Mouse (Mus musculus) limb, embryonic 12.5 days (tissue): ENCODE results near the gene Shc4. TPM values are rescaled to one million over a fixed set of nuclear protein-coding genes. Genes with fewer than 3 reads are reported as not detected.

Experiments
- ATAC-seq: fragments of 200-750 bp; cut with Nextera tagmentation; 2 replicates; pipeline ENCODE4 v1.8.0; 2017; ENCODE audit warnings: low read depth, moderate TSS enrichment; ENCODE audit not compliant: insufficient number of reproducible peaks, insufficient read depth, low FRiP score, low TSS enrichment
- H3K27ac ChIP-seq: fragments of 300-500 bp; sonication (generic); 2 replicates; pipeline ENCODE4 v1.5.1; 2016; ENCODE audit warnings: mild to moderate bottlenecking, moderate library complexity
- H3K27me3 ChIP-seq: fragments of 300-500 bp; sonication (generic); 2 replicates; pipeline ENCODE4 v1.6.1; 2016; ENCODE audit warnings: mild to moderate bottlenecking, moderate library complexity
- H3K36me3 ChIP-seq: fragments of 300-500 bp; sonication (generic); 2 replicates; pipeline ENCODE4 v1.6.1; 2016; ENCODE audit warnings: mild to moderate bottlenecking, moderate library complexity
- H3K4me1 ChIP-seq: fragments of 300-500 bp; sonication (generic); replicated peaks from 2 replicates; pipeline ENCODE4 v1.6.1; 2016
- H3K4me2 ChIP-seq: fragments of 300-500 bp; sonication (generic); 2 replicates; pipeline ENCODE4 v1.6.1; 2016; ENCODE audit warnings: mild to moderate bottlenecking, moderate library complexity
- H3K4me3 ChIP-seq: fragments of 300-500 bp; sonication (generic); replicated peaks from 2 replicates; pipeline ENCODE4 v1.5.1; 2016; ENCODE audit warnings: mild to moderate bottlenecking
- H3K9ac ChIP-seq: fragments of 300-500 bp; sonication (generic); replicated peaks from 2 replicates; pipeline ENCODE4 v1.6.1; 2016; ENCODE audit warnings: mild to moderate bottlenecking, moderate library complexity
- H3K9me3 ChIP-seq: fragments of 300-500 bp; sonication (generic); 2 replicates; pipeline ENCODE4 v1.6.1; 2016; ENCODE audit warnings: mild to moderate bottlenecking, moderate library complexity
- WGBS: fragments of 180-500 bp; shearing (Covaris S2); methylation state at CpG from one replicate; pipeline ENCODE4 v1.1.7; 2016; 5-methylcytosine and 5-hydroxymethylcytosine counted together
- polyA plus RNA-seq: library from polyadenylated mRNA; unstranded; fragments of >200 nt; fragmentation: Nextera tagmentation; extraction: Ambion mirVana; gene quantifications from 2 replicates; pipeline ENCODE4 v1.2.1, GENCODE M21; 2016

Gene Shc4
- polyA plus RNA-seq, 1 experiment from 2014 or later: 1.1 TPM

DNA sequence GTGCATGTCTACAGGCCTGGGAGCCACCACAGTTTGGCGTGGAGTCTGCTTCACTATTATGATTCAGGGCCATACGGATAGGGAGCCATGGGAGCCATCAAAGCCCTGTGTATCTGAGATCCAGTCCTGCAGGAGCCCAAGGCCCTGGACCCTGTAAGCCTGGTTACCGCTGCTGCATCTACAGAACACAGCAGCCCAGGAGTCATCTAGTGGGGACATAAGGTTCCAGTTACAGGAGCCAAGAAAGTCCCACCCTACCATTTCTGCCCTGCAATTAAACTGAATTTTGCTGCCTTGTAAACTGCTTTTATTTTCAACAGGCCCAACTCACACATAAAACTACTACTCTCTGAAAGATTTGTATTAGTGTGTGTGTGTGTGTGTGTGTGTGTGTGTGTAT is 121.0 kb downstream of the Shc4 start:
- H3K4me2 ChIP-seq: 0 out of 2 replicates have a peak overlapping the region, but pooled peaks have one; percentile 7
- ATAC-seq: peak; percentile 80
- whole genome bisulfite sequencing: 58% methylated on average over 3 of the region's 3 CpGs
- H3K9ac ChIP-seq: no peak overlapping the region
- H3K27me3 ChIP-seq: no peaks in the 10 kb centered on the region
- no peaks in the 10 kb centered on the region for H3K9me3 ChIP-seq
- H3K4me3 ChIP-seq: no peak overlapping the region
- H3K36me3 ChIP-seq: peaks cover 67% of the 10 kb centered on the region
- H3K4me1 ChIP-seq: peaks cover 22% of the 10 kb centered on the region
- peak overlapping the region; percentile 46 for H3K27ac ChIP-seq

DNA sequence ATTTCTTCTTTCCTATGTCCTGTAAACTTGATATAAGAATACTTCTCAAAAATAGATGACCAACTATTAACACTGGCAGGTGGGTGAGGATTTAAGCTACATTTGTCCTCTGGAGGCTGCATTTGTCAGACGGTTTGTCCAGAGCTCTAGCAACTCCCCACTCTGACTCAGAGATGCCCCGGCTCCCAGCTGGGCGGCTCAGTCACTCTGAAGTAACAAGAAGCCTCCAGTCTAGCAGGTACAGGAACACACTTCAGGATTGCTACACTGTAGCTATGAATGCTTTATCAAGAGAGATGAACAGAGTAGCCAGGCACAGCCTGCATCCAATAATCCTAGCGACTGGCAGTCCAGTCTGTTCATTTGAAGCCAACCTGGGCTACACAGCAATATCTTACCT is 125.0 kb downstream of the Shc4 start:
- WGBS: 87% methylated on average over 4 of the region's 4 CpGs
- no peak overlapping the region for H3K4me2 ChIP-seq

DNA sequence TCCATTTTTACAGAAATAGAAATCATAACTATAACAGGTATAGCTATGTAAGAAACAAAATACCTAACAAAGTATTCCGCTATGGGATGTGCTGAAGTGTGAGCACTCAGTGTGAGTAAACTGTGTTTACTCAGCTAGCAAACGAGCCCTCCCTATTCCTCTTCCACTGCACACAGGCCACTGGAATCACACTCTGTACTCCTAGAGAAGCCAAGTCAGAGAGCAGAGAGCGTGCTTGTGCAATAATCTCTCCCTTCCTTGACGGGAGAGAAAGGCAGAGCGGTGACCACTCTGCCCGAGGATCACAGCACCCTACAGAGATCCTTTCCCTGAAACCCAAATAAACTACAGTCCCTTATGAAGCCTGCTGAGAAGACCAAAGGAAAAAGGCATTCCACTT is 125.7 kb downstream of the Shc4 start:
- H3K4me3 ChIP-seq: no peak overlapping the region
- H3K36me3 ChIP-seq: peaks cover 70% of the 10 kb centered on the region
- no peaks in the 10 kb centered on the region for H3K9me3 ChIP-seq
- no peak overlapping the region for H3K9ac ChIP-seq
- peaks cover 10% of the 10 kb centered on the region for H3K4me1 ChIP-seq
- WGBS: 61% methylated on average over 6 of the region's 6 CpGs
- H3K27me3 ChIP-seq: no peaks in the 10 kb centered on the region
- H3K27ac ChIP-seq: no peak overlapping the region
- no peak for ATAC-seq
- H3K4me2 ChIP-seq: no peak overlapping the region

More for the DNA sequence above, 125.0 kb downstream of the Shc4 start:
- Histone ChIP-seq H3K27ac (no peak overlapping the region), H3K9ac (no peak overlapping the region), H3K4me3 (no peak overlapping the region), H3K36me3 (peaks cover 65% of the 10 kb centered on the region), H3K9me3 (no peaks in the 10 kb centered on the region), H3K4me1 (peaks cover 17% of the 10 kb centered on the region), H3K27me3 (no peaks in the 10 kb centered on the region)
- no peak for ATAC-seq

- WGBS: 91% methylated on average over 12 of the region's 12 CpGs
- H3K27ac ChIP-seq: no peak overlapping the region
- no peak overlapping the region for H3K4me3 ChIP-seq
- H3K27me3 ChIP-seq: no peaks in the 10 kb centered on the region
- no peak for ATAC-seq
- no peak overlapping the region for H3K4me2 ChIP-seq
- H3K9ac ChIP-seq: no peak overlapping the region
- peaks cover 68% of the 10 kb centered on the region for H3K36me3 ChIP-seq
- H3K4me1 ChIP-seq: no peaks in the 10 kb centered on the region
- H3K9me3 ChIP-seq: no peaks in the 10 kb centered on the region
Measured at GRCm38 (mm10) chr2:125594786-125595185, 129.2 kb downstream of the Shc4 start.

DNA sequence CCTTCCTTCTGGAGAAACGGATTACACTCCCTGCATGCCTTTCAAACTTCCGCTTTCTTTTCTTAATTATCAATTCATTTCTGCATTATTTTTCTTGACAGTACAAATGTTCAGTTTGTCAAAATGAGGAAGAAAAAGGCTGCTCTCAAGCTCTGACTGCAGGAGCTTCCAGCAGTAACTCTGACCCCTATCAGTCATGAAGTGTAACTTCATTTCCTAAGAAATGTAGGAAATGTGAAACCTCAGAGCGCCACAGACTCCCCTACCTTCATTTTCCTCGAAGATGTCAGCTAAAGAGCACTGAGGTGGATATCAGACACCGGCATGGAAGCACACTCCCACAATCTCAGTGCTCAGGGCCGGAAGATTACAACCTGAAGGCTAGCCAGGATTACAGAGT is 129.9 kb downstream of the Shc4 start:
- peaks cover 72% of the 10 kb centered on the region for H3K36me3 ChIP-seq
- no peak overlapping the region for H3K27ac ChIP-seq
- no peak overlapping the region for H3K4me2 ChIP-seq
- no peaks in the 10 kb centered on the region for H3K27me3 ChIP-seq
- WGBS: 88% methylated on average over 6 of the region's 6 CpGs
- no peak overlapping the region for H3K4me3 ChIP-seq
- H3K9ac ChIP-seq: no peak overlapping the region
- no peaks in the 10 kb centered on the region for H3K4me1 ChIP-seq
- no peaks in the 10 kb centered on the region for H3K9me3 ChIP-seq
- no peak for ATAC-seq

GRCm38 (mm10) chr2:125591895-125592294 is 132.1 kb downstream of the Shc4 start:
- Histone ChIP-seq H3K4me3 (no peak overlapping the region), H3K27me3 (no peaks in the 10 kb centered on the region), H3K36me3 (peaks cover 93% of the 10 kb centered on the region), H3K4me2 (no peak overlapping the region), H3K27ac (no peak overlapping the region), H3K4me1 (no peaks in the 10 kb centered on the region), H3K9me3 (no peaks in the 10 kb centered on the region), H3K9ac (no peak overlapping the region)
- WGBS: 89% methylated on average over 4 of the region's 4 CpGs
- ATAC-seq: no peak

DNA sequence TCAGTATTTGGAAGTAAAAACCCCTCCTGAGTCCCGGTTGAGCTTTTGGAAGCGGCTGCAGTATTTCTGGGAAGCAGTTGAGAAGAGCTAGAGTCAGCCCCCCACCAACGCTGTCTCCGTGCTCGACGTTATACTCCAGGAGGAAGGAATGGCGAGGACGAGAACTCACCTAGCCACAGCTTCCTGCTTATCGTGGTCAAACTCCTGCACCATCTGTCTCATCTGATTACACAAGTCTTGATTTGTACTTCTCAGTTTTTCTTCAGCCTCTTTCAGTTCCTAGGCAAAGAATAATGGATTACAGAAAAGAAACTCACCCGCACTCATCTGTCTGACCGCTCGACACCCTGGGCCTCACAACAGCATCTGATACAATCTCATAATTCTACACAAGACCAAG is 134.7 kb downstream of the Shc4 start:
- Histone ChIP-seq H3K9me3 (no peaks in the 10 kb centered on the region), H3K27ac (no peak overlapping the region), H3K4me3 (no peak overlapping the region), H3K4me2 (no peak overlapping the region), H3K36me3 (peaks cover 91% of the 10 kb centered on the region), H3K9ac (no peak overlapping the region), H3K4me1 (no peaks in the 10 kb centered on the region), H3K27me3 (no peaks in the 10 kb centered on the region)
- 92% methylated on average over 12 of the region's 12 CpGs for WGBS
- no peak for ATAC-seq

DNA sequence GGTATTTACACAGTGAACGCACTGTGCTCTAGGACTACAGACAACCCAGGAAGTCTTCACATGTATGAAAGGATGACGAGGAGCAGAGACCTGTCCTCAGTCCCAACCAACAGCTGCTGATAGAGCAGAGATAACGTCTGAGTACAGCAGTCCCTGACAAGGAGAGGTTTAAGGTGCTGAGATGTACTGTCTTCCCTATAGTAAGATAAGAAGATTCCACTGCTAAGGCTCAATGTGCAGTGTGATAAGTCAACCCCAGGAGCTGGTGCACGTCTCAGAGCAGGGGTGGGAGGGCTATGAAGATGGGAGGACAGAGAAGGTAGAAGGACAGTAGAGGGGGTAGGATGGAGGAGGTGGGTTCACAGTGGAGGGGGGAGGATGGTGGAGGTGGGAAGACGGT is 142.9 kb downstream of the Shc4 start:
- no peak overlapping the region for H3K27ac ChIP-seq
- peaks cover 82% of the 10 kb centered on the region for H3K36me3 ChIP-seq
- H3K27me3 ChIP-seq: no peaks in the 10 kb centered on the region
- 84% methylated on average over 5 of the region's 5 CpGs for WGBS
- H3K4me1 ChIP-seq: no peaks in the 10 kb centered on the region
- H3K4me2 ChIP-seq: no peak overlapping the region
- no peak overlapping the region for H3K4me3 ChIP-seq
- no peaks in the 10 kb centered on the region for H3K9me3 ChIP-seq
- ATAC-seq: no peak
- no peak overlapping the region for H3K9ac ChIP-seq

GRCm38 (mm10) chr2:125577670-125578069 is 146.3 kb downstream of the Shc4 start:
- H3K4me1 ChIP-seq: no peaks in the 10 kb centered on the region
- no peak overlapping the region for H3K9ac ChIP-seq
- H3K9me3 ChIP-seq: no peaks in the 10 kb centered on the region
- no peak overlapping the region for H3K4me2 ChIP-seq
- 87% methylated on average over 4 of the region's 4 CpGs for WGBS
- no peak overlapping the region for H3K27ac ChIP-seq
- peaks cover 87% of the 10 kb centered on the region for H3K36me3 ChIP-seq
- ATAC-seq: no peak
- H3K27me3 ChIP-seq: no peaks in the 10 kb centered on the region
- no peak overlapping the region for H3K4me3 ChIP-seq

Other genes with a start within 250 kb of the Shc4 start
- gene Gm9913, start 219.1 kb downstream of the Shc4 start, polyA plus RNA-seq: 0.20 and 0.32 TPM in 2 replicates
- 11.5 and 14.2 TPM in 2 replicates for gene Fbn1, start 216.2 kb downstream of the Shc4 start, polyA plus RNA-seq
- gene Cep152, start 99.0 kb downstream of the Shc4 start, polyA plus RNA-seq: 9.3 and 9.7 TPM in 2 replicates
- 276 and 293 TPM in 2 replicates for gene Eid1, start 51.1 kb downstream of the Shc4 start, polyA plus RNA-seq
- 21.4 and 22.4 TPM in 2 replicates for gene Secisbp2l, start 58.7 kb upstream of the Shc4 start, polyA plus RNA-seq
- 36.7 and 41.7 TPM in 2 replicates for gene Galk2, start 135.0 kb upstream of the Shc4 start, polyA plus RNA-seq
- 91.7 and 98.0 TPM in 2 replicates for gene Cops2, start 135.0 kb upstream of the Shc4 start, polyA plus RNA-seq